Mouse (Mus musculus) kidney, postnatal 14 days (tissue): ENCODE results near the gene Emg1.
A peak's percentile ranks its signal among the peaks of the same experiment; 100 is the strongest.

ENCODE experiments used
- DNase-seq: peaks from one replicate; pipeline ENCODE4 v3.0.0; 2022; ENCODE audit warnings: mixed read lengths

Gene Emg1

GRCm38 (mm10) chr6:124711824-124712782 lies at the start of gene Emg1, which contains the start of gene Phb2:
Gene Emg1 (minus strand): TSS chr6:124712178.
Gene Phb2 (plus strand): TSS chr6:124712336.
- peak; percentile 99 for DNase-seq

GRCm38 (mm10) chr6:124759259-124759658 lies 47.3 kb upstream of the Emg1 start:
- peak; percentile 92 for DNase-seq

GRCm38 (mm10) chr6:124758849-124759232 lies 46.9 kb upstream of the Emg1 start:
- no peak for DNase-seq

GRCm38 (mm10) chr6:124757909-124758848 lies 46.2 kb upstream of the Emg1 start:
- DNase-seq, result peak; percentile 66

- no peak for DNase-seq
Observed at GRCm38 (mm10) chr6:124757351-124757880, 45.4 kb upstream of the Emg1 start.

- DNase-seq, result peak; percentile 91
Observed at GRCm38 (mm10) chr6:124756652-124757350, 44.8 kb upstream of the Emg1 start.

GRCm38 (mm10) chr6:124755831-124756595 lies 44.0 kb upstream of the Emg1 start, which contains the start of the genes Gm45234 and Atn1:
Gene Gm45234 (minus strand): TSS chr6:124756021.
Gene Atn1 (minus strand): TSS chr6:124756524.
- DNase-seq, result peak; percentile 87

GRCm38 (mm10) chr6:124755306-124755705 lies 43.3 kb upstream of the Emg1 start:
- DNase-seq, result no peak

GRCm38 (mm10) chr6:124753861-124754260 lies 41.9 kb upstream of the Emg1 start:
- DNase-seq, result no peak

- no peak for DNase-seq
Observed at GRCm38 (mm10) chr6:124750405-124750804, 38.4 kb upstream of the Emg1 start.

GRCm38 (mm10) chr6:124746654-124747632 lies 35.0 kb upstream of the Emg1 start:
- DNase-seq, result no peak

- no peak for DNase-seq
Observed at GRCm38 (mm10) chr6:124746296-124746605, 34.3 kb upstream of the Emg1 start.

- peak; percentile 97 for DNase-seq
Observed at GRCm38 (mm10) chr6:124745490-124746295, 33.7 kb upstream of the Emg1 start.

GRCm38 (mm10) chr6:124744755-124745321 lies 32.9 kb upstream of the Emg1 start:
- no peak for DNase-seq

GRCm38 (mm10) chr6:124743647-124744046 lies 31.7 kb upstream of the Emg1 start:
- no peak for DNase-seq

- DNase-seq, result peak; percentile 16
Observed at GRCm38 (mm10) chr6:124742839-124743514, 31.0 kb upstream of the Emg1 start.

- no peak for DNase-seq
Observed at GRCm38 (mm10) chr6:124741842-124742241, 29.9 kb upstream of the Emg1 start.
